Mouse (Mus musculus) cortical plate, adult 2 months (tissue): ENCODE results near the gene Wdr48. TPM values are rescaled to one million over a fixed set of nuclear protein-coding genes. Genes with fewer than 3 reads are reported as not detected.

Source experiments
- H3K27ac ChIP-seq: fragments of 200-500 bp; 2 replicates; pipeline ENCODE4 v1.5.1; 2012; ENCODE audit warnings: low read length, control low read depth, inconsistent platforms; ENCODE audit not compliant: insufficient read depth
- H3K4me1 ChIP-seq: fragments of 200-500 bp; 2 replicates; pipeline ENCODE4 v1.6.1; 2011; ENCODE audit warnings: low read length; ENCODE audit not compliant: control insufficient read depth, insufficient read depth
- H3K4me3 ChIP-seq: fragments of 200-500 bp; 2 replicates; pipeline ENCODE4 v1.5.1; 2011; ENCODE audit warnings: mild to moderate bottlenecking, low read length, control low read depth; ENCODE audit not compliant: insufficient read depth
- CTCF ChIP-seq: fragments of 200-500 bp; IDR thresholded peaks from 2 replicates; pipeline ENCODE4 v1.5.1; 2011; ENCODE audit warnings: mild to moderate bottlenecking, control low read depth, low read length; ENCODE audit not compliant: insufficient read depth; ENCODE audit errors: extremely low read depth
- POLR2A ChIP-seq: fragments of 200-500 bp; IDR thresholded peaks from 2 replicates; pipeline ENCODE4 v1.6.1; 2011; ENCODE audit warnings: mild to moderate bottlenecking, low read length, control low read depth; ENCODE audit not compliant: insufficient read depth; ENCODE audit errors: extremely low read depth
- polyA plus RNA-seq: library from polyadenylated mRNA; depleted of rRNA; stranded (reverse); fragments of >200 nt; gene quantifications from 2 replicates; pipeline ENCODE4 v1.2.3, GENCODE M21; 2012

The Wdr48 gene
- polyA plus RNA-seq, 1 experiment: 68.8 TPM

DNA sequence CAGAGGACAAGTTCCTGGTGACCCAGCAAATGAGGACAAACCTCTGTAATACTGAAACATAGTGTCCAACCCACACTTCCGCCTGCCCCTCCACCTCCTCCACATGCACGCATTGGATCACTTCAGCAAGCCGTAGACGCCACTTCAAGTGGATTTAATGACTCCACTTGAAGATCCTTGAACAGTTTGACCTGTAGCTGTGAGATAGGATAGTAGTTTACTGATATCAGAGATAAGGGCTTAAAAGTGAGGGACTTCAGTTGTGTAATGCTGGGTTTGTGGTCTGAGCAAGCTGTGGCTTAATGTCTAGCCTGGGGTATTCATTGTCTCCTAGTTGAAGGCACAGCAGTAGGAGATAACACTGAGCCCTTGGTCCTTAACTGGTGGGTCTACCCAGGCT, 28.8 kb downstream of the Wdr48 start:
- Histone ChIP-seq H3K4me1 (no peaks in the 10 kb centered on the region), H3K27ac (no peak overlapping the region), H3K4me3 (no peak overlapping the region)
- TF ChIP-seq POLR2A (no peak), CTCF (no peak)

DNA sequence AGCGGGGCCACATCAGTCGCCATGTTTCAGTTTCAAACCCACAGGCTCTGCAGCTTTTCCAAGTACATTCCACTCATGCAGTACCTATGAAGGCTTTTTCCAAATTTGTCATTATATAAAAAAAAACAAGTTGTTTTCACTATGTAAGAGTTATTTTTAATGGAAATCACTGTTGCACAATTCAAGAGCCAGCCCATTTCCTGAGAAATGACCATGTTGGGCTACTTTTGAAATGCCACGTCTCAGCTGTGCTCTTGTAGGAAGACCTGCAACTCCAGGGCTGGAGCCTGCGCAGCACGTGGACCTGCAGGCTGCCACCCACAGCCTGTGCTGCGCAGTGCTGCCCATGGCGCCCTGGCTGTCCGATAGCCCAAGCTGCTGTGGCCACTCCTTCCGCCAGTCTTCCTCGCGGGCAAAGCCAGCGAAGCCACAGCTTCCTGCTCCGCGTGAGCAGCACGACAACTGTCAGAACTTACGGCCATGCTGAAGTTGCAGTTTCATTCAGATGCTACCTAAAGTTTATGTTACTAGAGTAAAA, 30.5 kb downstream of the Wdr48 start:
- Histone ChIP-seq H3K4me1 (no peaks in the 10 kb centered on the region), H3K4me3 (no peak overlapping the region), H3K27ac (no peak overlapping the region)
- TF ChIP-seq CTCF (no peak), POLR2A (no peak)

DNA sequence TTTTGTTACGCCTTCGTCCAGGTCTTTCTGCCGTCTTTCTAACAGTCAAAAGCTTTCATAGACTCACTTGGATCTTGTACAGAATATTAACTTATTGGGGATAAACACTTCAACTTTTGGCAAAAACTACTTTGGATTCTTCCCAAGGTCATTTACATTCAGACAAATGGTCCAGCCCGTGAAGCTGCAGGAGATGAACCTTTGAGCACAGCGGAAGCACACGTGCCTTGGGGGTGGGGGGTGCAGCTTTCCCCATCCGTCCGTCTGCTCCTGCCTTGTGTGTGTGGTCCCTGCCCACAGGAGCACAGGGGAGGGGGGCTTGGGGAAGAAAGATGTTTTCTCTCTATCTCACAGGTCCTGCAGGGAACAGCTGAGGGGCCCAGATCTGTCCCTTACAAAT, 31.1 kb downstream of the Wdr48 start:
- no peak overlapping the region for H3K27ac ChIP-seq

DNA sequence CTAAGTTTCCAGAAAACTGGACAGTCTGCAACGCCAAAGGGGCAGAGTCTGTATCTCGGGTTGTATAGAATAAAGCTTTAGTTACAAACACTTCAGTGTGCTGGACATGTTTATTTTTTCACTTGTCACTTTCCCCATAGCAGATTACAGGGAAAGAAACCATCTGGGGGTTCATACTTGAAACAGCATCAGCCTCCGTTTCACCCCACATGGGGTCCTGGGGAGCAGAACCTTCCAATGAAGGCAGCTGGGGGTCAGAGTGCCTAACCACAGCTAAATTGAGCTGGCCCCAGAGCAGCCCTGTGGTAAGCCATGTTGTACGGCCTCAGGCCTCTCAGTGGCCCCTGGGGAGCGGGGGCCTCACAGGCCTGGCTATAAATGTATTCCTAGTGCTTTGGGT, 31.8 kb downstream of the Wdr48 start:
- Histone ChIP-seq H3K4me1 (no peaks in the 10 kb centered on the region), H3K4me3 (no peak overlapping the region), H3K27ac (no peak overlapping the region)
- TF ChIP-seq CTCF: no peak
- TF ChIP-seq POLR2A: no peak

More for the DNA sequence above, 31.1 kb downstream of the Wdr48 start:
- TF ChIP-seq CTCF: no peak
- TF ChIP-seq POLR2A: no peak
- H3K4me3 ChIP-seq: no peak overlapping the region
- no peaks in the 10 kb centered on the region for H3K4me1 ChIP-seq

DNA sequence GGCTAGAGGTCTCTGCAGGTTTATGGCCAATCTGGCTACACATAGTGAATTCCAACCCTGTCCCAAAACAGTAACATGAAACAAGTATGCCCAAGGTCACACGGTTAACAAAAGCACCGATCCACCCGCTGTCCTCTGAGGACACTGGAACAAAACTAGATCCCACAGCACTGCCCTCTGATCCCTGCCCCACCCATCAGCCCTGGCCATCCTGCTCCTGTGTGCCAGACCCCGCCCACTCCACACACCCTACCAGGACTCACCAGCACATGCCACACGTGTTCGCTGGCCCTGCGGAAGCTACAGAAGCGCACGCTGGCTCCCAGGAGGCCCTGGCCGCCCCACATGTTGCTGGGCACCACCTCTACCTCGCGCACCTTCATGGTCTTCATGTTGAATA, 37.7 kb downstream of the Wdr48 start:
- Histone ChIP-seq H3K4me1 (no peaks in the 10 kb centered on the region), H3K4me3 (no peak overlapping the region), H3K27ac (no peak overlapping the region)
- TF ChIP-seq POLR2A (no peak), CTCF (no peak)

DNA sequence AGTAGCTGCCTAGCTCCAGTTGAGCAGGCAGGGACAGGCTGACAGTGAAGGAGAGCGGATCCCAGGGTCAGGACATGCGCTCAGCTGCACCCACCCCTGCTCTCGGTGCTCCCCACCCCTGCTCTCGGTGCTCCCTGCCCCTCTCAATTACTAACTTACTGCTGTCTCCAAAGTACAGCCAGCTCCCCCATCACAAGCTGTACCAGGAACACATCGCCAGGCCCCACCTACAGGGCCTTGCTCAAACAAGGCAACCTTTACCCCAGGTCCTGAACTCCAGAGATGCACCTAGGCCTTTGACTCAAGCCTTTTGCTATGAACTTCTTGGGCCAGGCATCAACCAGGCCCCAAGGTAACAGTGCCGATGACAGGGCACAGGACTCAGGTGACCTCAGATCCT, 39.0 kb downstream of the Wdr48 start:
- Histone ChIP-seq H3K4me3 (no peak overlapping the region), H3K27ac (no peak overlapping the region), H3K4me1 (no peaks in the 10 kb centered on the region)
- TF ChIP-seq CTCF: no peak
- TF ChIP-seq POLR2A: no peak

DNA sequence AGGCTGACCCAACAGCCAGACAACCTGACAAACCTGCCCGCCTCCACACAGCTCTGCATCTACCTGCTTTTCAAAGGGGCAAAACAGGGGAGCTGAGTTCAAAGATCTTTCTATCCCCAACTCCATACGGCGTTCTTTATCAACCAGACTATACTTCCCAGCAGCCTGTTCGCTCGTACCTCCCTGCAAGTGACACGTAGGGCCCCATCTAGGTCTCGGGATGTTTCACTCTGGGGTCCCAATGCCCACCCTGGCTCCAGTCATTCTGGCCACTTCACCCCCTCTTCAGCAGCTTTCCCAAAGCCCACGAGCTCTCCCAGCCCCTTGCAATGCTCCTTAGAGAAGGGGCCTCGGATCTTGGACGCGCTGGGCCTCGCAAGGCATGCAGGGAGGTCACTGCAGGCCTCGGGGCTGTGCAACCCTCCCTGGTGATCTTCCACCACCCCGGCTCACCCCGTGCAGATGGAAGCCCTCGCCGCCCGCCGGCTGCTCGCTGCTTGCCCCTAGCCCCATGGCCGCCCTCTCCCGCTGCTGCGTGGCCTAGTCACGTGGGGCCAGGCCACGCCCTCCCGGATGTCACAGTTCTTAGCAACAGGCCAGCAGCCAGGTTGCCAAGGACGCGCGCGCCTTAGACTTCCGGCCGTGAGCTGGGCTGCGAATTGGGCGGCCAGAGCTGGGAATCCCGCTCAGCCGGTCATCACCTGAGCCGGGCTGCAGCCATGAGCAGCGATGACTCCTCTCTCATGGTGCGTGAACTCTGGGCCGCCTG, 42.5 kb downstream of the Wdr48 start, which contains the start of the genes Gorasp1 and Ttc21a:
Gene Gorasp1 (minus strand): TSS at position 561 of the 769 bp plus-strand sequence.
Gene Ttc21a (plus strand): TSS at position 602 of the 769 bp plus-strand sequence.
- Histone ChIP-seq H3K4me1 (no peaks in the 10 kb centered on the region), H3K4me3 (peak within 1 kb of the TSS; percentile 86), H3K27ac (peak within 1 kb of the TSS; percentile 52; the same call in 1 of the 2 replicates)
- TF ChIP-seq CTCF (no peak), POLR2A (peak; percentile 84)

DNA sequence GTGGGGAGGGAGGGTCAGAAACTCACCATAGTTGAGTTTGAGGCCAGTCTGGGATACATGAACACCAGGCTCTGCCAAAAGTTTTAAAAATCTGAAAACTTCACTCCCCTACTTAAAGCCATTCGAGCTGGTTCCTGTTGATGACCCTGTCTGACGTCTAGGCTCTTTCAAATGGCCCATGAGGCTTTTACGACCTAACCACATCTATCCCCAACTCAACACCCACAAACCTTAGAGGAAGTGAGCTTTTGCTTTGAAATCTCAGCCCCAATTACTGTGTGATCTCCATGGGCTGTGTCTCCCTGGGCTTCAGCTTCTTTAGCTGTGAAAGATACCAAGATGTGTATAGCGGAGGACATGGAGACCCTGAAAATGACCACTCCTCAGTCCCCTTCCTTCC, 43.8 kb downstream of the Wdr48 start:
- Histone ChIP-seq H3K4me1 (no peaks in the 10 kb centered on the region), H3K27ac (no peak overlapping the region), H3K4me3 (no peak overlapping the region)
- TF ChIP-seq CTCF (no peak), POLR2A (no peak)

DNA sequence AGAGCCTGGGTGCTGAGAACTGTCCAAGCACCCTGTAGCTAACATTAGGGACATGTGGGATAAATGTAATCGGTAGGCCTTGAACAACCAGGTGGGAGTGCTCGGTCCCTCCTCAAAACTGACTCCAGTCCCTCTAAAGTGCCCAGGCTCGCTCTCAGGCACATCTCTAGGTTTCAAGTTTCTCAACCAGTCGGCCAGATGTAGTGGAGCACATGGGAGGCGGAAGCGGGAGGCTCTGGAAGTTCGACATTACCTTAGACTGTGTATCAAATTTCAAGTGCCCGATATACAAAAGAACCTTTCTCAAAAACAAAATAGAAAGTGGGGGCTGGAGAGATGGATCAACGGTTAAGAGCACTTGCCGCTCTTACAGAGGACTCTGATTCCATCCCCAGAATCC, 45.0 kb downstream of the Wdr48 start:
- Histone ChIP-seq H3K4me1 (no peaks in the 10 kb centered on the region), H3K27ac (no peak overlapping the region), H3K4me3 (no peak overlapping the region)
- TF ChIP-seq CTCF (no peak), POLR2A (no peak)

DNA sequence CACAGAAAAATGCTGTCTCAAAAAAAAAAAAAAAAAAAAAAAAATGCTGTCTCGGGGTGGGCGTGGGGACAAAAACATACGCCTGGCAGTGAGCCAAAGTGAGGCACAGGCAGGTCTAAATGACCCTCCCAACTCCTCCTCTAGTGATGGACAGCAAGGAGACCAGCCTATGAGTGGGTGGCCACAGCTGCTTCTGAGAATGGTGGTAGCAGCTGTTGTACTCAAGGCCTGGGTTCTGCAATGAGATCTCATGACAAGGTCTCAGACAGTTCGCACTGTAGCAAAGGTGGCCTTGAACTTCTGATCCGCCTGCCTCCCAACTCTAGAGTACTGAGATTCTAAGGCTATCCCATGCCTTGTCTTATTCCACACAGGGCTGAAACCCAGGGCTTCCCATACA, 46.7 kb downstream of the Wdr48 start:
- Histone ChIP-seq H3K27ac (no peak overlapping the region), H3K4me3 (no peak overlapping the region), H3K4me1 (no peaks in the 10 kb centered on the region)
- TF ChIP-seq CTCF: no peak
- TF ChIP-seq POLR2A: no peak

DNA sequence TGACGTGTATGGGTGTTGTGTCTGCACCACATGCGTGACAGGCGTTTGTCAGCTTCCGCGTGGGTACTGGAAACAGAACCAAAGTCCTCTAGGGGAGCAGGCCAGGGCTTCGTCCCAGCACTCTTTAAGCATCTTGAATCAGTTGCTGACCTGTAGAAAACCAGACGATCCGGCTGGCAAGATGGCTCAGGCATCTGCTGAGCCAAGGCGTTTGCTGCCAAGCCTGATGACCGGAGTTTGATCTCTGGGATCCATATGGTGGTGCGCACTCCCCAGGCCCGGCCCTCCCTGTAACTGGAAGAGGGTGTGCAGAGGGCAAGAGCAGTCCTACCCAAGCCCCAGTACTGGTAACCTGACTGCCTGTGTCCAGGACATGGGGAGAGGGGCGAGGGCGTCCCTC, 47.2 kb downstream of the Wdr48 start:
- Histone ChIP-seq H3K4me1 (no peaks in the 10 kb centered on the region), H3K27ac (no peak overlapping the region), H3K4me3 (no peak overlapping the region)
- TF ChIP-seq POLR2A (no peak), CTCF (no peak)
